Mouse (Mus musculus) CH12.LX (cell line): Measurements from ENCODE around the gene Pla2g7. TPM values are rescaled to one million over a fixed set of nuclear protein-coding genes. Genes with fewer than 3 reads are reported as not detected.

Experiments used
- DNase-seq: peaks from one replicate; pipeline ENCODE4 v3.0.0-alpha.2; 2013; ENCODE audit errors: extremely low read depth
- H3K27ac ChIP-seq: 2 replicates; pipeline ENCODE4 v1.5.1; 2012; ENCODE audit warnings: low read depth, mild to moderate bottlenecking, control low read depth, moderate library complexity; ENCODE audit not compliant: insufficient read depth
- H3K27me3 ChIP-seq: replicated peaks from 2 replicates; pipeline ENCODE3; 2012; ENCODE audit warnings: inconsistent platforms
- H3K36me3 ChIP-seq, 2 experiments: replicated peaks in 1 of 2; 2 replicates each; pipeline versions ENCODE3 to v1.6.1; 2012; ENCODE audit warnings: inconsistent platforms in 1 of 2, low read length in 1 of 2, mild to moderate bottlenecking in 1 of 2, mixed read lengths in 1 of 2, moderate library complexity in 1 of 2; ENCODE audit not compliant: control insufficient read depth in 1 of 2, insufficient read depth in 1 of 2
- H3K4me1 ChIP-seq, 2 experiments: 2 replicates each; pipeline ENCODE4 v1.6.1; 2012; ENCODE audit warnings: inconsistent platforms in 1 of 2, moderate library complexity in 1 of 2; ENCODE audit not compliant: insufficient read depth in 2 of 2, control insufficient read depth in 1 of 2
- H3K4me2 ChIP-seq: 2 replicates; pipeline ENCODE4 v1.6.1; 2012; ENCODE audit warnings: low read depth, mild to moderate bottlenecking, control low read depth; ENCODE audit not compliant: poor library complexity, insufficient read depth, severe bottlenecking
- H3K4me3 ChIP-seq, 3 experiments: fragments of 150-350 bp in 1 of 3; sonication (generic) in 1 of 3; replicated peaks in 1 of 3; 2 replicates each; pipeline versions ENCODE3 to v1.5.1; 2011 to 2012; ENCODE audit warnings: low read depth in 2 of 3, low read length in 2 of 3, mild to moderate bottlenecking in 2 of 3, moderate library complexity in 2 of 3, control low read depth in 1 of 3, improper control_type of control experiment in 1 of 3, inconsistent platforms in 1 of 3, mixed read lengths in 1 of 3; ENCODE audit not compliant: poor library complexity in 1 of 3
- H3K79me2 ChIP-seq: replicated peaks from 2 replicates; pipeline ENCODE4 v1.6.1; 2012; ENCODE audit warnings: mild to moderate bottlenecking, moderate library complexity; ENCODE audit not compliant: control insufficient read depth, poor library complexity, insufficient read depth, severe bottlenecking; ENCODE audit errors: extremely low read depth
- H3K9ac ChIP-seq: 2 replicates; pipeline ENCODE4 v1.6.1; 2012; ENCODE audit warnings: low read depth, mild to moderate bottlenecking, control low read depth, moderate library complexity; ENCODE audit not compliant: insufficient read depth
- H3K9me3 ChIP-seq: replicated peaks from 2 replicates; pipeline ENCODE3; 2012; ENCODE audit warnings: low read length, inconsistent platforms, mixed read lengths
- BHLHE40 ChIP-seq: IDR thresholded peaks from 2 replicates; pipeline ENCODE4 v1.6.1; 2011; ENCODE audit warnings: mild to moderate bottlenecking, low read depth, low read length, improper control_type of control experiment
- CHD1 ChIP-seq: IDR thresholded peaks from 2 replicates; pipeline ENCODE4 v1.6.1; 2012; ENCODE audit warnings: low read depth, low read length, improper control_type of control experiment, inconsistent platforms
- CHD2 ChIP-seq: IDR thresholded peaks from 2 replicates; pipeline ENCODE4 v1.6.1; 2011; ENCODE audit warnings: low read length, improper control_type of control experiment
- E2F4 ChIP-seq: IDR thresholded peaks from 2 replicates; pipeline ENCODE4 v1.6.1; 2011; ENCODE audit warnings: low read depth, low read length, improper control_type of control experiment; ENCODE audit not compliant: insufficient replicate concordance
- ELF1 ChIP-seq: IDR thresholded peaks from 2 replicates; pipeline ENCODE4 v1.6.1; 2014; ENCODE audit warnings: low read depth, mild to moderate bottlenecking, inconsistent platforms, low read length, improper control_type of control experiment
- EP300 ChIP-seq: IDR thresholded peaks from 2 replicates; pipeline ENCODE4 v1.6.1; 2011; ENCODE audit warnings: low read length, improper control_type of control experiment
- ETS1 ChIP-seq: conservative IDR thresholded peaks from 2 replicates; pipeline ENCODE4 v1.6.1; 2012; ENCODE audit warnings: low read depth, mild to moderate bottlenecking, inconsistent platforms, low read length, improper control_type of control experiment, moderate library complexity
- GABPA ChIP-seq: IDR thresholded peaks from 2 replicates; pipeline ENCODE4 v1.6.1; 2012; ENCODE audit warnings: low read depth, low read length, improper control_type of control experiment, inconsistent platforms; ENCODE audit not compliant: insufficient replicate concordance
- HCFC1 ChIP-seq: IDR thresholded peaks from 2 replicates; pipeline ENCODE4 v1.6.1; 2012; ENCODE audit warnings: low read depth, mild to moderate bottlenecking, inconsistent platforms, low read length, improper control_type of control experiment
- JUN ChIP-seq: IDR thresholded peaks from 2 replicates; pipeline ENCODE4 v1.6.1; 2011; ENCODE audit warnings: low read depth, mild to moderate bottlenecking, low read length, improper control_type of control experiment, moderate library complexity; ENCODE audit not compliant: insufficient read depth
- JUND ChIP-seq: conservative IDR thresholded peaks from 2 replicates; pipeline ENCODE4 v1.6.1; 2011; ENCODE audit warnings: low read depth, low read length, improper control_type of control experiment
- KAT2A ChIP-seq: IDR thresholded peaks from 2 replicates; pipeline ENCODE4 v1.6.1; 2012; ENCODE audit warnings: low read length, improper control_type of control experiment, inconsistent platforms; ENCODE audit not compliant: insufficient replicate concordance
- MAFK ChIP-seq: IDR thresholded peaks from 2 replicates; pipeline ENCODE4 v1.6.1; 2011; ENCODE audit warnings: low read length, improper control_type of control experiment; ENCODE audit not compliant: insufficient replicate concordance
- MAZ ChIP-seq: IDR thresholded peaks from 2 replicates; pipeline ENCODE4 v1.6.1; 2012; ENCODE audit warnings: low read depth, mild to moderate bottlenecking, inconsistent platforms, low read length, improper control_type of control experiment, moderate library complexity
- MYC ChIP-seq: IDR thresholded peaks from 2 replicates; pipeline ENCODE4 v1.6.1; 2011; ENCODE audit warnings: low read depth, mild to moderate bottlenecking, improper control_type of control experiment, low read length
- NELFE ChIP-seq: IDR thresholded peaks from 2 replicates; pipeline ENCODE4 v1.6.1; 2011; ENCODE audit warnings: low read depth, low read length, improper control_type of control experiment
- NRF1 ChIP-seq: IDR thresholded peaks from 2 replicates; pipeline ENCODE4 v1.6.1; 2014; ENCODE audit warnings: low read depth, mild to moderate bottlenecking, inconsistent platforms, low read length, improper control_type of control experiment, moderate library complexity
- PAX5 ChIP-seq: IDR thresholded peaks from 2 replicates; pipeline ENCODE4 v1.6.1; 2012; ENCODE audit warnings: low read length, inconsistent platforms, mixed read lengths
- POLR2AphosphoS2 ChIP-seq: IDR thresholded peaks from 2 replicates; pipeline ENCODE4 v1.6.1; 2011; ENCODE audit warnings: low read depth, low read length, improper control_type of control experiment
- RCOR1 ChIP-seq: conservative IDR thresholded peaks from 2 replicates; pipeline ENCODE4 v1.6.1; 2012; ENCODE audit warnings: low read depth, mild to moderate bottlenecking, inconsistent platforms, low read length, improper control_type of control experiment
- SIN3A ChIP-seq: IDR thresholded peaks from 2 replicates; pipeline ENCODE4 v1.6.1; 2012; ENCODE audit warnings: low read length, improper control_type of control experiment, inconsistent platforms
- TBP ChIP-seq: conservative IDR thresholded peaks from 2 replicates; pipeline ENCODE4 v1.6.1; 2011; ENCODE audit warnings: low read depth, low read length, improper control_type of control experiment
- TCF12 ChIP-seq: IDR thresholded peaks from 2 replicates; pipeline ENCODE4 v1.6.1; 2014; ENCODE audit warnings: low read depth, mild to moderate bottlenecking, inconsistent platforms, low read length, improper control_type of control experiment
- UBTF ChIP-seq: IDR thresholded peaks from 2 replicates; pipeline ENCODE4 v1.6.1; 2012; ENCODE audit warnings: low read depth, mild to moderate bottlenecking, inconsistent platforms, low read length, improper control_type of control experiment, moderate library complexity
- USF1 ChIP-seq: IDR thresholded peaks from 2 replicates; pipeline ENCODE4 v1.6.1; 2014; ENCODE audit warnings: low read depth, mild to moderate bottlenecking, inconsistent platforms, low read length, improper control_type of control experiment
- USF2 ChIP-seq: conservative IDR thresholded peaks from 2 replicates; pipeline ENCODE4 v1.6.1; 2011; ENCODE audit warnings: low read depth, low read length, improper control_type of control experiment
- ZC3H11A ChIP-seq: IDR thresholded peaks from 2 replicates; pipeline ENCODE4 v1.6.1; 2012; ENCODE audit warnings: low read depth, mild to moderate bottlenecking, inconsistent platforms, low read length, improper control_type of control experiment
- ZKSCAN1 ChIP-seq: IDR thresholded peaks from 2 replicates; pipeline ENCODE4 v1.6.1; 2012; ENCODE audit warnings: low read depth, inconsistent platforms, low read length, improper control_type of control experiment, borderline replicate concordance
- ZMIZ1 ChIP-seq: IDR thresholded peaks from 2 replicates; pipeline ENCODE4 v1.6.1; 2012; ENCODE audit warnings: low read depth, mild to moderate bottlenecking, inconsistent platforms, low read length, improper control_type of control experiment
- dilution Hi-C: fragments of 300-500 bp; cut with MboI; formaldehyde crosslinking; loops from 2 replicates; pipeline ENCODE4 v1.14.3; 2020; ENCODE audit warnings: low sequenced_read_pairs; ENCODE audit not compliant: extremely low pct_unique_long_range_greater_than_20kb, extremely low pct_ligation_motif_present
- in situ Hi-C: fragments of 300-500 bp; cut with MboI; formaldehyde crosslinking; loops from 3 replicates; pipeline ENCODE4 v1.14.3; 2019; ENCODE audit warnings: low sequenced_read_pairs, low pct_ligation_motif_present, low pct_unique_long_range_greater_than_20kb, mixed read lengths
- polyA plus RNA-seq: library from polyadenylated mRNA; unstranded; fragments of >175 nt; gene quantifications from 2 replicates; pipeline ENCODE4 v1.2.1, GENCODE M21; 2012; ENCODE audit warnings: low read depth; ENCODE audit not compliant: insufficient read length
- total RNA-seq, 2 experiments: library from RNA; depleted of rRNA; stranded (reverse); fragments of 300-350 nt in 1 of 2; fragments of >200 nt in 1 of 2; gene quantifications; 2 replicates each; pipeline ENCODE4 v1.2.3; 2012 to 2014

Pla2g7 gene
- total and polyA plus RNA-seq, 3 experiments: 0.27 TPM; not detected in 2

DNA sequence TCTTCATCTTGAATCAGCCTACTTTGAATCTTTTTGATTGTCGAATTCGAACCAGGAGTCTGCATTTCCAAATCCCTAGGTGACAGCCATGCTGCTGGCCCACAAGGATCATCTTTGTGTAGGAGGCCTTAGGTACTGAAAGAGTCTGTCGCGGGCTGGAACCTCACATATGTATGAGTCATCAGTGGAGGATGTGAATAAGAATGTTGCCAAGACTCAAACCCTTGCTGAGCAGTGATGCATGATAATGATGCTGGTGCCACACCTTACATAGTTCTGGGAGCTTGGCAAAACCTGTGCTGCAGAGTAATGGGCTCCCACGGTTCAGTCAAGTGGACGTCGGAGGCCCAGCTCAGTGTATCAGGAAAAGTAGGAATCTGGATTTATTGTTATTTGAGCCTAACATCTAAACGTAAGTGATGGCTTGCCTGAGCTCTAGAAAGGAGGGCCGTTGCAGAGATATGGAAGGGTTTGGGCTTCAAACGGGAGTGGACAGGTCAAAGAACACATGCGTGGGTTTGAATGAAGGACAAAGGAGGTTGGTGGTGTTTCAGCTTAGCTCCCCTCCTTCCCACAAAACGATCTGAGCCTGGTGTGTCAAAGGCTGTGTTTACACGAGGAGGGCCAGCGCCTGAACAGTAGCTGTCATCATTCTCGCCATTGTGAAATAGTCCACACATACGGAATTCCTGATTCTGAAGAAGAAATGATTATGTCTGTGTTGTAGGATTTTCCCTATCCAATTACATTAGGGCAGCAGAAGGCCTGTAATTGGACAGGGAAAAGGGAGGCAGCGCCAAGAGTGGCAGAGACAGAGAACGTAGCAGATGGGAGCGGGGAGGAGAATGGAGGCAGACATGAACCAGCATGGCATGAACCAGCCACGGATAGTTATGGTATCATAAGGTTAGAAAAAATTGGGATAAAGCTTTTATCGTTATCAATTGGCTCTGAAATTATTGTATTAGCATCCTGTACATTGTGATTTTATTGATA, 24.7 kb downstream of the Pla2g7 start:
- H3K27ac ChIP-seq: no peak overlapping the region
- dilution Hi-C loops: no loop called here
- H3K4me1 ChIP-seq: no peaks in the 10 kb centered on the region
- no peaks in the 10 kb centered on the region for H3K36me3 ChIP-seq
- no peak overlapping the region for H3K9ac ChIP-seq
- no peak for DNase-seq
- H3K4me2 ChIP-seq: no peak overlapping the region
- H3K27me3 ChIP-seq: no peaks in the 10 kb centered on the region
- H3K9me3 ChIP-seq: peaks cover 52% of the 10 kb centered on the region
- in situ Hi-C loops: no loop called here
- TF ChIP-seq MAFK (no peak), ZC3H11A (no peak), TCF12 (no peak), UBTF (no peak), HCFC1 (no peak), NRF1 (no peak), NELFE (no peak), SIN3A (no peak), USF2 (no peak), MYC (no peak), ETS1 (no peak), USF1 (no peak), ZKSCAN1 (no peak), KAT2A (no peak), GABPA (no peak), E2F4 (no peak), PAX5 (no peak), ELF1 (no peak), JUN (no peak), TBP (no peak)
- TF ChIP-seq, all 38 proteins: peak for 0
- H3K4me3 ChIP-seq: no peak overlapping the region
- H3K79me2 ChIP-seq: no peaks in the 10 kb centered on the region

DNA sequence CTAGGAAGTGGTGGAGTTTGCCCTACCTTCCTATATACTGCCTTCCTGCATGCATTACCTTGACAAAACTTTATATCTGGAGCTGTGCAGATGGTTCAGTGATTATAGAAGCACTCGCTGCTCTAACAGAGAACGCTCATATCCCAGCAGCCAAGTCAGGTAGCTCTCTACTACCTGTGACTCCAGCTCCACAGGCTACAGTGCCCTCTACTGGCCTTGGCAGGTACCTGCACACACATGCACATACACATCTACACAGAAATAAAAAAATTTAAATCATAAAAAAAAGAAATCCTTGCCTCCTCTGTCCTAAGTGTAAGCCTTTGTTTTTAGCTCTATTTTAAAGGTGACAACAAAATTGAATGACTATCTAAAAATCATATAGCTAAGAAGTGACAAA, 29.8 kb downstream of the Pla2g7 start:
- dilution Hi-C loops (no loop called here), in situ Hi-C loops (no loop called here)
- H3K27ac ChIP-seq: no peak overlapping the region
- H3K9ac ChIP-seq: no peak overlapping the region
- no peaks in the 10 kb centered on the region for H3K4me1 ChIP-seq
- no peaks in the 10 kb centered on the region for H3K79me2 ChIP-seq
- no peaks in the 10 kb centered on the region for H3K27me3 ChIP-seq
- H3K36me3 ChIP-seq: no peaks in the 10 kb centered on the region
- DNase-seq: no peak
- no peak overlapping the region for H3K4me2 ChIP-seq
- no peak overlapping the region for H3K4me3 ChIP-seq
- peaks cover 40% of the 10 kb centered on the region for H3K9me3 ChIP-seq
- no peak for TF ChIP-seq EP300
- no peak for TF ChIP-seq CHD1
- TF ChIP-seq ZC3H11A: no peak
- no peak for TF ChIP-seq RCOR1
- TF ChIP-seq MAFK: no peak
- TF ChIP-seq SIN3A: no peak
- TF ChIP-seq ZKSCAN1: no peak
- TF ChIP-seq JUND: no peak
- no peak for TF ChIP-seq CHD2
- TF ChIP-seq PAX5: no peak
- TF ChIP-seq MAZ: no peak
- TF ChIP-seq POLR2AphosphoS2: no peak
- no peak for TF ChIP-seq HCFC1
- TF ChIP-seq ZMIZ1: no peak
- no peak for TF ChIP-seq UBTF
- no peak for TF ChIP-seq BHLHE40
- no peak for TF ChIP-seq TCF12
